Mouse (Mus musculus) inflammation-experienced regulatory T-cells, adult 16 weeks (primary cell): Measurements from ENCODE around the gene Spag5. TPM values are rescaled to one million over a fixed set of nuclear protein-coding genes. Genes with fewer than 3 reads are reported as not detected.

ENCODE experiments used
- polyA plus RNA-seq: library from polyadenylated mRNA; unstranded; fragments of 100-300 nt; shearing (Covaris generic); gene quantifications from one replicate; pipeline ENCODE4 v1.2.1, GENCODE M21; 2017

The Spag5 gene
- 2.6 TPM for polyA plus RNA-seq

GRCm38 (mm10) chr11:78301357-78302084 is at the start of gene Spag5:
TSS of gene Spag5 (plus strand) at chr11:78301529.

GRCm38 (mm10) chr11:78261380-78262352 is 39.7 kb upstream of the Spag5 start, which contains the start of gene 2610507B11Rik:
TSS of gene 2610507B11Rik (plus strand) at chr11:78261752.

DNA sequence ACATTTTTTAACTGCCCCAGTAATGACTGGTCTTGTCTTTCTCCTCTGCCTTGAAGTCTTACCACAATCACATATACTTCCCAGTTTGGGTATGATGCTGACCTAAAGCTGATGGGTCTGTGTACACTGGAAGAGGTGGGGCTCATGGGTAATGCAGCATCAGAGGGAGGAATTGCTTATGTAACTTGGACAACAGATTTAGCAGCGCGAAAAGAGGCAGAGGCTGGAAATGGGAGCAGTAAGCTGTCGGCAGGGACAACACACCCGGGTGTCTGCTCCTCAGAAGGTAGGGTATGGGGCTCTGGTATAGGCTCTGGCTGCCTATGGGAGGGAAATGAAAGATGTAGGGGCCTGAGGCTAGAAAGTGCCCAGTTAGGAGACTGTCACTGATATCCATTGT is 10.7 kb upstream of the Spag5 start, which contains the start of gene BC030499:
Gene BC030499, plus strand, starts transcription at position 188 of the 400 bp plus-strand sequence.

GRCm38 (mm10) chr11:78322860-78323259 is 21.5 kb downstream of the Spag5 start, which contains the start of gene Aldoc:
TSS of gene Aldoc (plus strand) at chr11:78322968.

GRCm38 (mm10) chr11:78327634-78328511 is 26.5 kb downstream of the Spag5 start, which contains the start of gene Pigs:
TSS of gene Pigs (plus strand) at chr11:78328415.

GRCm38 (mm10) chr11:78343381-78344327 is 42.3 kb downstream of the Spag5 start, which contains the start of gene Unc119:
TSS of gene Unc119 (plus strand) at chr11:78343482.

Other genes starting within 250 kb of the Spag5 start
- 40.5 TPM for gene Eral1, start 221.1 kb upstream of the Spag5 start, polyA plus RNA-seq
- 28.8 TPM for gene Fam222b, start 206.9 kb upstream of the Spag5 start, polyA plus RNA-seq
- 6.3 TPM for gene Traf4, start 135.9 kb upstream of the Spag5 start, polyA plus RNA-seq
- gene Nek8, start 124.9 kb upstream of the Spag5 start, polyA plus RNA-seq = 14.2 TPM
- 4.6 TPM for gene Tlcd1, start 124.8 kb upstream of the Spag5 start, polyA plus RNA-seq
- 1,229 TPM for gene Rpl23a, start 117.9 kb upstream of the Spag5 start, polyA plus RNA-seq
- 0.80 TPM for gene Rab34, start 113.1 kb upstream of the Spag5 start, polyA plus RNA-seq
- gene Proca1, start 108.1 kb upstream of the Spag5 start, polyA plus RNA-seq = 0.82 TPM
- gene Sdf2, start 55.8 kb upstream of the Spag5 start, polyA plus RNA-seq = 100 TPM
- 62.3 TPM for gene Supt6, start 55.5 kb upstream of the Spag5 start, polyA plus RNA-seq
- gene 2610507B11Rik, start 39.8 kb upstream of the Spag5 start, polyA plus RNA-seq = 91.3 TPM
- 0.30 TPM for gene BC030499, start 10.7 kb upstream of the Spag5 start, polyA plus RNA-seq
- gene Aldoc, start 21.4 kb downstream of the Spag5 start, polyA plus RNA-seq = 13.5 TPM
- 148 TPM for gene Pigs, start 26.9 kb downstream of the Spag5 start, polyA plus RNA-seq
- gene Unc119, start 42.0 kb downstream of the Spag5 start, polyA plus RNA-seq = 33.6 TPM
- gene Foxn1, start 85.0 kb downstream of the Spag5 start, polyA plus RNA-seq = not detected
- gene Slc13a2, start 120.7 kb downstream of the Spag5 start, polyA plus RNA-seq = not detected
- 2.4 TPM for gene Slc46a1, start 164.2 kb downstream of the Spag5 start, polyA plus RNA-seq
- gene Sarm1, start 196.2 kb downstream of the Spag5 start, polyA plus RNA-seq = 2.2 TPM
- not detected for gene Vtn, start 197.6 kb downstream of the Spag5 start, polyA plus RNA-seq
- not detected for gene Sebox, start 201.9 kb downstream of the Spag5 start, polyA plus RNA-seq
- 50.4 TPM for gene Tmem199, start 210.6 kb downstream of the Spag5 start, polyA plus RNA-seq
- gene Poldip2, start 210.7 kb downstream of the Spag5 start, polyA plus RNA-seq = 41.5 TPM
- gene Tnfaip1, start 234.8 kb downstream of the Spag5 start, polyA plus RNA-seq = 25.7 TPM
- gene Ift20, start 234.8 kb downstream of the Spag5 start, polyA plus RNA-seq = 122 TPM
- gene Tmem97, start 249.2 kb downstream of the Spag5 start, polyA plus RNA-seq = 14.1 TPM